Mouse (Mus musculus): ENCODE results near the gene Gnb2. TPM values are rescaled to one million over a fixed set of nuclear protein-coding genes. Genes with fewer than 3 reads are reported as not detected.

Gnb2 gene
- polyA plus RNA-seq, 1 experiment from 2014 or later, result 513 TPM

DNA sequence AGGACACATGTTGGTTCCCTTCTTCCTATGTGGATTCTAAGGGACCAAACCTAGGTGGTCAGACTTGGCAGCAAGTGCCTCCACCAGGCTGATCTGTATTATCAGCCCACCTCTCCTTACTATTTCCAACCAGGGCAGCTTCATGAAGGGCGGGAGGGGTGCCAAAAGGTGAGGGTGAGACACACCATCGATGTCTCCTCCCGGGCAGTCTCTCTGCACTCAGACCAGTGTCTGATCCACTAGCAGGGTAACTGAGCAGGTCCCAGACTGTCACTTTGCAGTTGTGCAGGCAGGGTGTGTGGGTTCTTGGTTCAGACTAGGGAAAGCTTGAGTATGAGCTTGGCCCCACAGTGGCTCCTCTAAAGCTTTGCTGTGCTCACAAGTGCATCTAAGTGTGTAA lies 18.5 kb downstream of the Gnb2 start:
- Histone ChIP-seq H3K4me2 (replicated peaks; ENCODE audit: low read depth, low read length) (no peak overlapping the region), H3K9me3 (ENCODE audit: low read length) (no peaks in the 10 kb centered on the region), H3K4me1 (ENCODE audit: insufficient read depth, low read depth, low read length) (peaks cover 9% of the 10 kb centered on the region), H3K27ac (ENCODE audit: low read length) (no peak overlapping the region), H3K4me3 (ENCODE audit: low read depth, low read length) (no peak overlapping the region), H3K27me3 (replicated peaks; ENCODE audit: insufficient read depth, low read length) (no peaks in the 10 kb centered on the region), H3K36me3 (ENCODE audit: insufficient read depth, low read length) (0 out of 2 replicates have a peak, but pooled peaks cover 2% of the 10 kb centered on the region), H3K9ac (replicated peaks; ENCODE audit: low read depth) (no peak overlapping the region)
- TF ChIP-seq CTCF (IDR thresholded peaks at IDR 0.05) (no peak), EP300 (IDR thresholded peaks at IDR 0.05) (no peak)
- ATAC-seq, result no peak
- DNase-seq (ENCODE audit: low spot score), result no peak
- WGBS, result 88% methylated on average over 3 of the region's 3 CpGs

DNA sequence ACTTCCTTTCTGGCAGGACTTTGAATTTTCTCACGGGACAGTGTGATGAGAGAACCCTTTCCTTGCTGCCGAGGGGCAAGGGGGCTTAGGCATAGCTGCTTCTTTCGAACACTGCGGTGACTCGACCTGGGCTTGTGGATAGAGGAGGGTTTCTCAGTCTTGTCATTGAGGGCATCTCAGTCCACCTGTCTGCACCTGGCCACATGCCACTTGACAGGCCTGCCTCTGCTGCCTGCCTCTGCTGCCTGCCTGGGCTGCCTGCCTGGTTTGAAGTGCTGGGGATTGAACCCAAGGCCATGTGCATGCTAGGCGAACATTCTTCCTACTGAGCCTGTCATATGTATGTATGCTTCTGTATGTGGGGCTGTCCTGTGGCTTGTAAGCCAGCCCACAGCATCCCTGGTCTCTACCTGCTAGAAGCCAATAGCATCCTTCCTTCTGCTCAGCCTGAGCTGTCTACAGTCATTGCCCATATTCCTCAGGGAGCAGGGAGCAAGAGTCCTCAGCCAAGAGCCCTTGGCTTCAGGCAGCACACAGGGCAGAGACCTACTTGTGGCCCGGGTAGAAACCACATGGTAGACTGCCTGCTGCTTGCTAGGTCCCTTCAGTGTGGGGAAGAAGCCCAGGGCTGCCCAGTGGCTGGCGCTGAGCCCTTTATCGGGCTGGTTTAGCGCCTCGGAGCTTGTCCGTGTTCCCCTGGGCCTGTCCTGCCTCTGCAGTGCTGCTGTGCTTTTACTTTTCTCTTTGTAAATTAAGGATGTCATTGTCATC lies 19.2 kb downstream of the Gnb2 start:
- Histone ChIP-seq H3K9ac (replicated peaks; ENCODE audit: low read depth) (no peak overlapping the region), H3K27ac (ENCODE audit: low read length) (no peak overlapping the region), H3K36me3 (ENCODE audit: insufficient read depth, low read length) (no peaks in the 10 kb centered on the region), H3K9me3 (ENCODE audit: low read length) (no peaks in the 10 kb centered on the region), H3K4me3 (ENCODE audit: low read depth, low read length) (no peak overlapping the region), H3K4me2 (replicated peaks; ENCODE audit: low read depth, low read length) (no peak overlapping the region), H3K27me3 (replicated peaks; ENCODE audit: insufficient read depth, low read length) (no peaks in the 10 kb centered on the region), H3K4me1 (ENCODE audit: insufficient read depth, low read depth, low read length) (peaks cover 9% of the 10 kb centered on the region)
- no peak for TF ChIP-seq CTCF (IDR thresholded peaks at IDR 0.05)
- TF ChIP-seq EP300 (IDR thresholded peaks at IDR 0.05), result no peak
- WGBS, result 76% methylated on average over 12 of the region's 12 CpGs
- DNase-seq (ENCODE audit: low spot score), result no peak
- no peak for ATAC-seq

DNA sequence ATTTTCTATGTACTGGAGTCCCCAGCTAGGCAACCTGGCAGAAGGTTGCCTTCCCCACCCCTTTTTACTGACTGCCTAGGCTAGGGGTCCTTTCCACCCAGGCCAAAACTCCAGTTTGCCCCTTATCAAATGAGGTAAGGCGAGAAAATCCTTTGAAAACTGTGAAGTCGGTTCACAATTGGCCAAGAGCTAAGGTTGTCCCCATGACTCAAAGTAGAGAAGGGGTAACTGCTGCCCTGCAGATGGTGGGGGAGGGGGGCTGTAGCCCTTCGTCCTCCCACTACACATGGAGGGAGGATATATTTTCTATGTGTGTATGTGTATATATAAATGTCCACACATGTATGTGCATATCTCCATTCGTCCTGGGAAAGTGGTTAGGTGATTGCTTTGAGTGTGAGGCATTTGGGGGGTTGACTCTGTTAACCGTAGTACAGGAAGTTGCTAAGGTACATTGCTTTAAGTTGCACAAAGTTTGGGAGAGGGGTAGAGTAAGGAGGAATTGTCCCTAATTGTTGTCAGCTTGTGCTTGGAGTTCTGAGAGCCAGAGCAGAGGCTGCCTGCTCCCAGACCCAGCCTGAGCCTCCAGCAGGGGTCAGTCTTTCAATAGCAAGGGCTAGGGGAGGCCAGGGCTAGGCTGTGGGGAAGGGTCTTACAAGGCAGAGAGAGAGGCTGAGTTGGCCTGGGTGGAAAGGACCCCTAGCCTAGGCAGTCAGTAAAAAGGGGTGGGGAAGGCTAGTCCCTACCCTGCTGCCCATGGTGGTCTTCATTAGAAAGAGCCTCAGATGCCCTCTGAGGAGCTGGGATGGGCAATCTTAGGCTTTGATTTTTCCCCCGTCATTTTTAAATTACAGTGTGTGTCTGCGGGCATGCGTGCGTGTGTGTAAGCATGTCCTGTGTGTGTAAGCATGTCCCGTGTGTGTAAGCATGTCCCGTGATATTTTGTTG lies 20.2 kb downstream of the Gnb2 start:
- Histone ChIP-seq H3K36me3 (ENCODE audit: insufficient read depth, low read length) (no peaks in the 10 kb centered on the region), H3K4me3 (ENCODE audit: low read depth, low read length) (no peak overlapping the region), H3K4me1 (ENCODE audit: insufficient read depth, low read depth, low read length) (peaks cover 9% of the 10 kb centered on the region), H3K27ac (ENCODE audit: low read length) (no peak overlapping the region), H3K27me3 (replicated peaks; ENCODE audit: insufficient read depth, low read length) (no peaks in the 10 kb centered on the region), H3K9me3 (ENCODE audit: low read length) (no peaks in the 10 kb centered on the region), H3K9ac (replicated peaks; ENCODE audit: low read depth) (no peak overlapping the region), H3K4me2 (replicated peaks; ENCODE audit: low read depth, low read length) (no peak overlapping the region)
- TF ChIP-seq EP300 (IDR thresholded peaks at IDR 0.05), result no peak
- TF ChIP-seq CTCF (IDR thresholded peaks at IDR 0.05), result peak; percentile 77
- DNase-seq (ENCODE audit: low spot score) (no peak), ATAC-seq (no peak)
- WGBS, result 78% methylated on average over 11 of the region's 11 CpGs

DNA sequence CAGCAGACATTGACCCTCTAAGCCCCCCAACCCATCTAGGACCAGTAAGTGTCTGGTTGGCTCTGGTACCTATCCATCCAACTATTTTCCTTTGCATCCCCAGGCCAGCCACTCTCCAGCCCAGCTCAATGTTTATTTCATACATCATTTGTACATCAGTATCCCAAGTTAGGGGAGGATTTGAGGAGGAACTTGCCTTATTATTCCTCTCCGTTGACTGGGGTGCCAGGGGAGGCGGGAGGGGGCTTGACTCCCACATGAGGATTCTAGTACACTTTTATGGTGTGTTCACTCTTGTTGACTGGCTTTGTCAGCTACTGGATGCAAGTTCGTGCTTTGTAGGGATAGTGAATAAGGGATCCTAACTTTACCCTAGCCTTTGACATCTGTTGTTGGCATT lies 21.6 kb downstream of the Gnb2 start:
- DNase-seq (ENCODE audit: low spot score), result no peak
- no peak overlapping the region for H3K27ac ChIP-seq (ENCODE audit: low read length)
- no peaks in the 10 kb centered on the region for H3K9me3 ChIP-seq (ENCODE audit: low read length)
- no peaks in the 10 kb centered on the region for H3K27me3 ChIP-seq (replicated peaks; ENCODE audit: insufficient read depth, low read length)
- H3K36me3 ChIP-seq (ENCODE audit: insufficient read depth, low read length), result no peaks in the 10 kb centered on the region
- peak overlapping the region; percentile 88 for H3K4me2 ChIP-seq (replicated peaks; ENCODE audit: low read depth, low read length)
- WGBS, result 57% methylated on average over 3 of the region's 3 CpGs
- ATAC-seq, result no peak
- H3K4me3 ChIP-seq (ENCODE audit: low read depth, low read length), result no peak overlapping the region
- TF ChIP-seq CTCF (IDR thresholded peaks at IDR 0.05) (no peak), EP300 (IDR thresholded peaks at IDR 0.05) (no peak)
- no peak overlapping the region for H3K9ac ChIP-seq (replicated peaks; ENCODE audit: low read depth)
- H3K4me1 ChIP-seq (ENCODE audit: insufficient read depth, low read depth, low read length), result peaks cover 9% of the 10 kb centered on the region

DNA sequence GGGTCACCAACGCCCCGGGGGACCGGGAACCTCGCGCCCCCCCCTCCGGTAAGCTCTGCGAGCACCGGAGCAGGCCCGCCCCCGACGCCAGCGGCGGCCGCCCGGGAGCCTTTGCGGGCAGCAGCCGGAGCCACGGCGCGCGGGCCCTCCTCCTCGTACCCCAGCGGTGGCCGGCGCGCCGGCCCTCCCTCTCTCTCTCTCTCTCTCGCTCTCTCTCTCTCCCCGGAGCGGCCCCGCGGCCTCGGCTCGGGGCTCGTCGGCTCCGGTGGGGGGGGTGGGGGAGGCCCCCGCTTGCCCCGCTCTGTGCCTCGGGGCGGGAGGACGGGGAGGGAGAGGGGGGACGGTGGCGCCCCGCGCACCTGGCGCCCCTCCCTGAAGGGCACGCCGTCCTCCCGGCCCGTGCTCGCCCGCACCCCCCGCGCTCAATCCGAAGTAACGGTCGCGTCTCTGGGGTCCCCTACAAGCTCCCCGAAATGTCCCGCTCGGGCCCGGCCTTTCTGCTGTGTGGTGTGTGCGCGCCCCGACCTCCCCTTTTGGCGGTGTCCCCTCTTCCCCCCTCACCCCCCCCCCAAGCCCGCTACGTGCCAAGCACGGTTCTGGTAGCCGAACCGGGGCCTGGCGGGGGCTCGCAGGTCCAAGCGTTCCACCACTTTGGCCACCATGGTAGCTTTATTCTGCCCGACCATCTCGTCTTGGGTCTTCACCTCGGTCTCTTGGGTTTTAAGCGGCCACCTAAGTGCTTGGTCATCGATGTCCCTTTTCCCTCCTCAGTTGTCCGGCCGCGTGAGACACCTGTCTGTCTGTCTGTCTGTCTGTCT lies 22.5 kb downstream of the Gnb2 start:
- H3K4me2 ChIP-seq (replicated peaks; ENCODE audit: low read depth, low read length), result peak overlapping the region; percentile 88
- H3K9me3 ChIP-seq (ENCODE audit: low read length), result no peaks in the 10 kb centered on the region
- peak overlapping the region; percentile 87 for H3K27ac ChIP-seq (ENCODE audit: low read length)
- no peaks in the 10 kb centered on the region for H3K27me3 ChIP-seq (replicated peaks; ENCODE audit: insufficient read depth, low read length)
- ATAC-seq (peak; percentile 63), DNase-seq (ENCODE audit: low spot score) (no peak)
- peak overlapping the region; percentile 99 for H3K4me3 ChIP-seq (ENCODE audit: low read depth, low read length)
- H3K4me1 ChIP-seq (ENCODE audit: insufficient read depth, low read depth, low read length), result peaks cover 9% of the 10 kb centered on the region
- under 1% methylated on average over 21 of the region's 83 CpGs for WGBS
- H3K9ac ChIP-seq (replicated peaks; ENCODE audit: low read depth), result peak overlapping the region; percentile 92
- no peaks in the 10 kb centered on the region for H3K36me3 ChIP-seq (ENCODE audit: insufficient read depth, low read length)
- no peak for TF ChIP-seq EP300 (IDR thresholded peaks at IDR 0.05)
- TF ChIP-seq CTCF (IDR thresholded peaks at IDR 0.05), result no peak

All from lung, postnatal 0 days (tissue).